Mouse (Mus musculus) c-Kit-negative CD71-positive TER-119-positive erythroid progenitor cells, embryonic 14.5 days (primary cell): ENCODE data around the gene Tcte1.

Experiments
- DNase-seq: peaks from one replicate; pipeline ENCODE4 v3.0.0-alpha.2; 2013; ENCODE audit warnings: low read depth, low spot score

Gene Tcte1

GRCm38 (mm10) chr17:45584939-45585678 is 61.9 kb downstream of the Tcte1 start:
- no peak for DNase-seq

GRCm38 (mm10) chr17:45585725-45586448 is 62.7 kb downstream of the Tcte1 start:
- no peak for DNase-seq

- DNase-seq = no peak
Observed at GRCm38 (mm10) chr17:45586449-45586837, 63.2 kb downstream of the Tcte1 start.

- DNase-seq = no peak
Observed at GRCm38 (mm10) chr17:45588370-45588769, 65.1 kb downstream of the Tcte1 start.

- DNase-seq = no peak
Observed at GRCm38 (mm10) chr17:45589236-45589635, 66.0 kb downstream of the Tcte1 start.

- DNase-seq = no peak
Observed at GRCm38 (mm10) chr17:45589844-45590243, 66.6 kb downstream of the Tcte1 start.

- no peak for DNase-seq
Observed at GRCm38 (mm10) chr17:45590410-45590809, 67.2 kb downstream of the Tcte1 start.

GRCm38 (mm10) chr17:45591701-45592605 is 68.7 kb downstream of the Tcte1 start:
- no peak for DNase-seq
